In the genomic region with DNA sequence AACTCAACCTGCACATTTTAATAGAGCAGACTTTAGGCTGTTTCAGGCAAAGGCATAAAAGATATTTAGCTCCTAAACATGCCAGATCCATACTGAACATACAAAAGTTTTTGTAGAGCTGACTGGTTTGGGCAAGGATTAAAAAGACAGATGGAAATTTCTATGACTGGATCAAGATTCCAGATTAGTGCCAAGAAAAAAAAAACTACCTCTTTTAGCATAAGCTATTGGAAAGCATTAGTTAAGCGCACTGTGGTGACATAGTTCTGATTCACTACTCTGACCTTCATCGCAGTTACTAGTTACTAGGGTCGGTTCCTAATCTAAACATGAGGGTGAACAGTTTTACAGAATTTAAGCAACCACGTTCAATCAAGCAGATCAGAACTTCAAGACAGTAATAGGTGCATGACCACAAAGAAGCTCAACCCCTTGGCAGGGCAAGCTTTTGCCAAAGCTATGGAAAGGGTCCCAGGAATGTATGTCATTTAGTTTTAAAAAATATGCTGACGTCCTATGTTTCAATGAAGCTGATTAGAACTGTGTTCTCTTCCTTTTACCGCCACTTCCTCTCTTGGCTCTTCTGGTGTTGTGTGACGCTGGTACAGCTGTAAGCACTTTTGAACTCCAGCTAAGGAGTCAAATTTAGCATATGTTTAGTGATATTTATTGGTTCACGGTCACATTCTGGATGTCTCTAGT, we compare ENCODE assay signal across 24 mouse cellular contexts. TPM values are rescaled to one million over a fixed set of nuclear protein-coding genes. Genes with fewer than 3 reads are reported as not detected.
DNase-seq lines count a peak whose midpoint lies in the region; ATAC-seq and TF ChIP-seq lines count a peak whose summit lies in the region.
"Had no signal": no experiment of that assay in that cellular context is flagged by ENCODE, and none has a peak within 500 bp of the region (broad histone marks: within the 10 kb centered on the region; RNA-seq: fewer than 3 reads in every experiment).

No protein-coding gene starts in this region.

- peak; percentile 3 for TF ChIP-seq CTCF in Patski (IDR thresholded peaks at IDR 0.05)

- H3K9me3 ChIP-seq in heart, embryonic 15.5 days (replicated peaks), result no peaks in the 10 kb centered on the region
- no peaks in the 10 kb centered on the region for H3K9me3 ChIP-seq in limb, embryonic 10.5 days (replicated peaks)
- H3K9me3 ChIP-seq: embryonic facial prominence, embryonic 13.5 days; heart, embryonic 12.5 days; kidney, embryonic 15.5 days had no signal

- in situ Hi-C loops in Patski (cut with MboI; ENCODE audit: low pct_unique_long_range_greater_than_20kb), result loop anchor here (25.0 kb wide), 1 partner anchor 1414 kb away; a partner anchor contains a TSS

- intact Hi-C loops in heart, postnatal 10 days (cut with DNase I), result no loop called here

- POLR2A ChIA-PET in Patski (lab: Charles Lee), result interaction anchor here (0.7 to 1.5 kb wide), 5 partner anchors 13 to 194 kb away, joined by 3 to 4 read pairs (median 3); a partner anchor contains a TSS

- H3K27ac ChIP-seq in heart, embryonic 15.5 days, result peak overlapping the region; percentile 27; the same call in 1 of the 2 replicates
- peak overlapping the region; percentile 66 for H3K27ac ChIP-seq in macrophage
- H3K27ac ChIP-seq in limb, embryonic 10.5 days, result no peak overlapping the region
- H3K27ac ChIP-seq: embryonic facial prominence, embryonic 13.5 days; kidney, embryonic 15.5 days had no signal

- DNase-seq in heart, postnatal 10 days, result no peak
- DNase-seq in 416B (ENCODE audit: low read depth), result peak; percentile 40
- no peak for DNase-seq in Patski (ENCODE audit: low read depth, low spot score)
- no peak for DNase-seq in frontal cortex, postnatal 36 days (ENCODE audit: low spot score in 2 of 2)
- DNase-seq in cerebellum, adult 11 months, result no peak
- no peak for DNase-seq in limb, embryonic 10.5 days (ENCODE audit: low spot score)
- DNase-seq: cerebellum, adult 11-12 months; forebrain, postnatal 0 days; layer of hippocampus, postnatal 36 days; right cerebral cortex, postnatal 25 days; thymus, adult 2 months had no signal

- no peak overlapping the region for H3K4me3 ChIP-seq in heart, embryonic 15.5 days
- no peak overlapping the region for H3K4me3 ChIP-seq in macrophage (ENCODE audit: inconsistent target)
- H3K4me3 ChIP-seq in limb, embryonic 10.5 days, result no peak overlapping the region
- H3K4me3 ChIP-seq: embryonic facial prominence, embryonic 13.5 days; heart, embryonic 12.5 days; kidney, embryonic 15.5 days had no signal

- ATAC-seq in heart, embryonic 15.5 days (replicated peaks; ENCODE audit: insufficient number of reproducible peaks, insufficient read depth, low FRiP score, low read depth), result no peak
- peak; percentile 8 for ATAC-seq in Patski
- ATAC-seq: forebrain, postnatal 0 days had no signal

- no peaks in the 10 kb centered on the region for H3K36me3 ChIP-seq in heart, embryonic 15.5 days
- no peaks in the 10 kb centered on the region for H3K36me3 ChIP-seq in macrophage (ENCODE audit: inconsistent target)
- H3K36me3 ChIP-seq in limb, embryonic 10.5 days, result no peaks in the 10 kb centered on the region
- H3K36me3 ChIP-seq: embryonic facial prominence, embryonic 13.5 days; heart, embryonic 12.5 days; kidney, embryonic 15.5 days had no signal

- CTCF ChIA-PET in Patski (lab: Charles Lee), result interaction anchor here (0.7 to 2.4 kb wide), 15 partner anchors 8 to 287 kb away, joined by 3 to 12 read pairs (median 4); a partner anchor contains a TSS

- no peak overlapping the region for H3K4me2 ChIP-seq in heart, embryonic 15.5 days
- H3K4me2 ChIP-seq: embryonic facial prominence, embryonic 13.5 days; heart, embryonic 12.5 days; kidney, embryonic 15.5 days; liver, embryonic 11.5 days had no signal

- no peaks in the 10 kb centered on the region for H3K79me2 ChIP-seq in macrophage (ENCODE audit: inconsistent target)

- no peak overlapping the region for H3K9ac ChIP-seq in heart, embryonic 15.5 days
- H3K9ac ChIP-seq: embryonic facial prominence, embryonic 13.5 days; forebrain, postnatal 0 days; heart, embryonic 12.5 days; kidney, embryonic 15.5 days had no signal

- 61% methylated on average over 8 of the region's 8 CpGs for WGBS in heart, embryonic 15.5 days
- 41% methylated on average over 8 of the region's 8 CpGs for WGBS in macrophage (ENCODE audit: missing documents)
- WGBS in limb, embryonic 10.5 days, result 86% methylated on average over 8 of the region's 8 CpGs

- peaks cover 5% of the 10 kb centered on the region; the same call in 1 of the 2 replicates for H3K4me1 ChIP-seq in heart, embryonic 15.5 days (replicated peaks)
- no peaks in the 10 kb centered on the region for H3K4me1 ChIP-seq in limb, embryonic 10.5 days
- H3K4me1 ChIP-seq: kidney, embryonic 15.5 days had no signal

- no peaks in the 10 kb centered on the region for H3K27me3 ChIP-seq in heart, embryonic 15.5 days
- no peaks in the 10 kb centered on the region for H3K27me3 ChIP-seq in Patski
- H3K27me3 ChIP-seq in limb, embryonic 10.5 days (ENCODE audit: low read depth, poor library complexity, severe bottlenecking), result no peaks in the 10 kb centered on the region
- H3K27me3 ChIP-seq: embryonic facial prominence, embryonic 13.5 days; heart, embryonic 12.5 days; kidney, embryonic 15.5 days had no signal

RNA-seq across cellular contexts. Expression of a gene that starts 14.4 kb away (rescaled TPM):
- polyA plus RNA-seq in heart, embryonic 15.5 days (2015; fragmentation: Nextera tagmentation; extraction: Ambion mirVana), result 0.94 and 1.0 TPM in 2 replicates
- total RNA-seq in heart, postnatal 10 days (2021), result under 1 TPM; 0.69 to 0.74 TPM
- polyA plus RNA-seq in Patski (2021) (86.7 TPM), macrophage (2018) (2.8 to 6.2 TPM (median 2.9 TPM) in 3 replicates)
- 100 to 1,000 TPM in 11 of 26 experiments, 10 to 100 TPM in 10, 1 to 10 TPM in 5; 2.0 to 855 (median 64.8) TPM for total RNA-seq in macrophage (2018; cell fraction: chromatin; rRNA removed)
- total RNA-seq in macrophage (2018; cell fraction: cytosol; rRNA removed), result 1,000 to 10,000 TPM in 3 of 26 experiments, 100 to 1,000 TPM in 9, 10 to 100 TPM in 8, 1 to 10 TPM in 4, under 1 TPM in 2; 0.39 to 1,427 (median 89.6) TPM
- 1,000 to 10,000 TPM in 3 of 26 experiments, 100 to 1,000 TPM in 16, 10 to 100 TPM in 3, 1 to 10 TPM in 4; 2.4 to 1,157 (median 196) TPM for total RNA-seq in macrophage (2018; cell fraction: nucleus; rRNA removed)
- polyA plus RNA-seq in limb, embryonic 10.5 days (2016; fragmentation: Nextera tagmentation; extraction: Ambion mirVana), result 0.16 and 0.64 TPM in 2 replicates
- total RNA-seq: forebrain, postnatal 0 days; left cerebral cortex, postnatal 36 days had no signal
- polyA plus RNA-seq: heart, embryonic 12.5 days; neural tube, embryonic 14.5 days had no signal

RNA-seq across cellular contexts. Expression of a gene that starts 27.0 kb away (rescaled TPM):
- not detected in 2 replicates for polyA plus RNA-seq in heart, embryonic 15.5 days (2015; fragmentation: Nextera tagmentation; extraction: Ambion mirVana)
- not detected for total RNA-seq in heart, postnatal 10 days (2021)
- polyA plus RNA-seq in Patski (2021) (0.24 TPM), macrophage (2018) (8.1 to 14.6 TPM (median 10.7 TPM) in 3 replicates)
- 1,000 to 10,000 TPM in 11 of 26 experiments, 100 to 1,000 TPM in 8, 10 to 100 TPM in 6, 1 to 10 TPM in 1; 5.8 to 2,928 (median 757) TPM for total RNA-seq in macrophage (2018; cell fraction: chromatin; rRNA removed)
- 1,000 to 10,000 TPM in 9 of 26 experiments, 100 to 1,000 TPM in 11, 10 to 100 TPM in 5, 1 to 10 TPM in 1; 5.3 to 4,190 (median 395) TPM for total RNA-seq in macrophage (2018; cell fraction: cytosol; rRNA removed)
- 1,000 to 10,000 TPM in 15 of 26 experiments, 100 to 1,000 TPM in 8, 10 to 100 TPM in 3; 12.8 to 5,113 (median 1,577) TPM for total RNA-seq in macrophage (2018; cell fraction: nucleus; rRNA removed)
- not detected in 2 replicates for polyA plus RNA-seq in limb, embryonic 10.5 days (2016; fragmentation: Nextera tagmentation; extraction: Ambion mirVana)
- total RNA-seq: ES-E14; forebrain, postnatal 0 days; layer of hippocampus, postnatal 36 days; left cerebral cortex, postnatal 36 days had no signal
- polyA plus RNA-seq: C2C12; cortical plate, adult 2 months; embryonic facial prominence, embryonic 13.5 days; forebrain, postnatal 0 days; heart, embryonic 12.5 days; hindbrain, embryonic 11.5 days; kidney, embryonic 15.5 days; lung, embryonic 16.5 days; neural tube, embryonic 14.5 days had no signal

RNA-seq across cellular contexts. Expression of a gene that starts 54.3 kb away (rescaled TPM):
- polyA plus RNA-seq in heart, embryonic 15.5 days (2015; fragmentation: Nextera tagmentation; extraction: Ambion mirVana), result 24.0 and 31.0 TPM in 2 replicates
- 10 to 100 TPM; 16.2 to 19.2 TPM for total RNA-seq in heart, postnatal 10 days (2021)
- polyA plus RNA-seq in Patski (2021), result 30.6 TPM
- 10 to 100 TPM; 10.7 to 37.7 (median 17.6) TPM for total RNA-seq in macrophage (2018; cell fraction: chromatin; rRNA removed)
- 1 to 10 TPM; 3.2 to 6.7 (median 4.1) TPM for total RNA-seq in macrophage (2018; cell fraction: cytosol; rRNA removed)
- total RNA-seq in macrophage (2018; cell fraction: nucleus; rRNA removed), result 10 to 100 TPM in 19 of 26 experiments, 1 to 10 TPM in 7; 6.3 to 47.7 (median 14.1) TPM
- polyA plus RNA-seq in macrophage (2018), result 5.7 to 11.4 TPM (median 6.0 TPM) in 3 replicates
- 50.2 and 59.0 TPM in 2 replicates for polyA plus RNA-seq in limb, embryonic 10.5 days (2016; fragmentation: Nextera tagmentation; extraction: Ambion mirVana)

Comparison
In these comparisons a context has a peak if more than half of its experiments do, and no peak if none do; other contexts are left out.
1. RNA of a gene that starts 14.4 kb away (polyA plus RNA-seq): 86.7 TPM in Patski (single experiment); 2.8 to 6.2 TPM in macrophage, 0.94 to 1.0 TPM in heart, embryonic 15.5 days and 0.16 to 0.64 TPM in limb, embryonic 10.5 days; every median in the first group is over 10 times any median in the second.